In the genomic region with DNA sequence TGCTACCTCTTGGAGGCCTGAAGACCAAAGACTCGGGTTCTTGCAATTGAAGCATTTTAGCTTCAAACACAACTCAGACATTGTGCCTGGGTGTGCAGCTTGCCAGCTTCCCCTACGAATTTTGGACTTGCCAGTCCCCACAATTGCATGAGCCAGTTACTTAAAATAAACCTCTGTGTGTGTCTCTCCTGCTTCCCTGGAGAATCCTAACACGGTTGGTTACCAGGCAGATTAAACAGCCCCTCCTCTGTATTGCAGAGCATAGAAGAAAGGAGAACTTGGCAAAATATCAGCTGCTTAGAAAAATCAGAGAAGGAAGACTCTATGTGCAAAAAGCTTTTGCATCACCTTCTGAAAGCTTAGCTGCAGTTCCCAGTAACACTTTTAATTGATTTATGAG, we compare ENCODE assay signal across 16 mouse cellular contexts.
DNase-seq lines count a peak whose midpoint lies in the region; ATAC-seq lines count a peak whose summit lies in the region.
"Had no signal": no experiment of that assay in that cellular context is flagged by ENCODE, and none has a peak within 500 bp of the region (broad histone marks: within the 10 kb centered on the region; RNA-seq: fewer than 3 reads in every experiment).

No protein-coding gene starts in this region.

- H3K27ac ChIP-seq in hindbrain, embryonic 14.5 days = no peak overlapping the region
- no peak overlapping the region for H3K27ac ChIP-seq in hindbrain, embryonic 10.5 days
- H3K27ac ChIP-seq in macrophage = peak overlapping the region; percentile 3
- H3K27ac ChIP-seq: embryonic facial prominence, embryonic 12.5 days; gastrocnemius, adult 2 months; heart, embryonic 10.5 days; liver, embryonic 14.5 days had no signal

- H3K36me3 ChIP-seq in hindbrain, embryonic 14.5 days (replicated peaks; ENCODE audit: control insufficient read depth, insufficient read depth) = peaks cover 14% of the 10 kb centered on the region
- no peaks in the 10 kb centered on the region for H3K36me3 ChIP-seq in hindbrain, embryonic 10.5 days
- H3K36me3 ChIP-seq in macrophage (ENCODE audit: inconsistent target) = no peaks in the 10 kb centered on the region
- H3K36me3 ChIP-seq: embryonic facial prominence, embryonic 12.5 days; heart, embryonic 10.5 days had no signal

- H3K4me1 ChIP-seq in hindbrain, embryonic 14.5 days (replicated peaks; ENCODE audit: control insufficient read depth, insufficient read depth, low read length) = no peaks in the 10 kb centered on the region
- H3K4me1 ChIP-seq in hindbrain, embryonic 10.5 days (replicated peaks) = no peaks in the 10 kb centered on the region
- H3K4me1 ChIP-seq: embryonic facial prominence, embryonic 12.5 days; heart, embryonic 10.5 days had no signal

- no peaks in the 10 kb centered on the region for H3K9me3 ChIP-seq in hindbrain, embryonic 14.5 days (ENCODE audit: control insufficient read depth, low read length)
- no peaks in the 10 kb centered on the region for H3K9me3 ChIP-seq in hindbrain, embryonic 10.5 days
- H3K9me3 ChIP-seq: embryonic facial prominence, embryonic 12.5 days; heart, embryonic 10.5 days had no signal

- no peaks in the 10 kb centered on the region for H3K27me3 ChIP-seq in hindbrain, embryonic 14.5 days (ENCODE audit: control insufficient read depth, insufficient read depth, low read length)
- no peaks in the 10 kb centered on the region for H3K27me3 ChIP-seq in hindbrain, embryonic 10.5 days (ENCODE audit: insufficient read depth, poor library complexity, severe bottlenecking)
- H3K27me3 ChIP-seq: embryonic facial prominence, embryonic 12.5 days had no signal

- no peak for DNase-seq in hindbrain, embryonic 14.5 days (ENCODE audit: low spot score)
- DNase-seq in hindbrain, embryonic 10.5 days (ENCODE audit: low spot score) = no peak
- peak; percentile 52 for DNase-seq in right cerebral cortex, adult 18-20 months
- no peak for DNase-seq in right cerebral cortex, postnatal 14 days
- DNase-seq in urinary bladder, adult 2 months (ENCODE audit: low spot score) = no peak
- no peak for DNase-seq in kidney, postnatal 10 days
- no peak for DNase-seq in thymus, postnatal 0 days (ENCODE audit: low spot score)
- DNase-seq: cerebellum, adult 9-11 months; gastrocnemius, adult 2 months; heart, postnatal 36 days; kidney, adult 2 months; thymus, postnatal 25 days had no signal

- H3K79me2 ChIP-seq in macrophage (ENCODE audit: inconsistent target) = no peaks in the 10 kb centered on the region

- H3K4me3 ChIP-seq in hindbrain, embryonic 14.5 days (replicated peaks; ENCODE audit: low read length) = no peak overlapping the region
- no peak overlapping the region for H3K4me3 ChIP-seq in hindbrain, embryonic 10.5 days
- no peak overlapping the region for H3K4me3 ChIP-seq in macrophage (ENCODE audit: inconsistent target)
- H3K4me3 ChIP-seq: embryonic facial prominence, embryonic 12.5 days; gastrocnemius, adult 2 months; heart, embryonic 10.5 days had no signal

- ATAC-seq in hindbrain, embryonic 14.5 days (ENCODE audit: low FRiP score) = peak; percentile 42; the same call in 1 of the 2 replicates

- H3K4me2 ChIP-seq in hindbrain, embryonic 14.5 days (replicated peaks) = no peak overlapping the region
- H3K4me2 ChIP-seq: embryonic facial prominence, embryonic 12.5 days had no signal

- no peak overlapping the region for H3K9ac ChIP-seq in hindbrain, embryonic 14.5 days
- H3K9ac ChIP-seq: embryonic facial prominence, embryonic 12.5 days; liver, embryonic 14.5 days had no signal

- WGBS in hindbrain, embryonic 14.5 days = 63% methylated on average over 3 of the region's 3 CpGs
- 75% methylated on average over 3 of the region's 3 CpGs for WGBS in hindbrain, embryonic 10.5 days
- 50% methylated on average over 3 of the region's 3 CpGs for WGBS in macrophage (ENCODE audit: missing documents)
